Mouse (Mus musculus) E14TG2a.4 (cell line): ENCODE measurements around the gene Zc3h18.

ENCODE experiments used
- H3K27me3 ChIP-seq: 2 replicates; pipeline ENCODE4 v1.6.1; 2014; ENCODE audit warnings: low read length, control low read depth; ENCODE audit not compliant: insufficient read depth
- H3K36me3 ChIP-seq: 2 replicates; pipeline ENCODE4 v1.6.1; 2014; ENCODE audit warnings: low read length, control low read depth; ENCODE audit not compliant: insufficient read depth
- H3K4me1 ChIP-seq: replicated peaks from 2 replicates; pipeline ENCODE4 v1.6.1; 2014; ENCODE audit warnings: low read depth, low read length, control low read depth
- H3K4me3 ChIP-seq: replicated peaks from 2 replicates; pipeline ENCODE4 v1.5.1; 2014; ENCODE audit warnings: mild to moderate bottlenecking, low read length
- H3K9me3 ChIP-seq: 2 replicates; pipeline ENCODE4 v1.6.1; 2014; ENCODE audit warnings: low read length, control low read depth
- CTCF ChIP-seq: conservative IDR thresholded peaks from 2 replicates; pipeline ENCODE4 v1.5.1; 2014; ENCODE audit warnings: low read length
- NANOG ChIP-seq: IDR thresholded peaks from 2 replicates; pipeline ENCODE4 v1.6.1; 2014; ENCODE audit warnings: borderline replicate concordance, low read length, mixed read lengths
- POU5F1 ChIP-seq: IDR thresholded peaks from 2 replicates; pipeline ENCODE4 v1.6.1; 2014; ENCODE audit warnings: low read length, borderline replicate concordance

The Zc3h18 gene

GRCm38 (mm10) chr8:122368494-122368893 is 7.9 kb upstream of the Zc3h18 start:
- TF ChIP-seq POU5F1 (no peak), NANOG (no peak), CTCF (no peak)
- Histone ChIP-seq H3K9me3 (peaks cover 4% of the 10 kb centered on the region; the same call in 1 of the 2 replicates), H3K36me3 (no peaks in the 10 kb centered on the region), H3K4me1 (peaks cover 9% of the 10 kb centered on the region; the same call in 1 of the 2 replicates), H3K4me3 (no peak overlapping the region), H3K27me3 (0 out of 2 replicates have a peak, but pooled peaks cover 2% of the 10 kb centered on the region)

- TF ChIP-seq CTCF (peak; percentile 80), NANOG (no peak), POU5F1 (no peak)
Measured at GRCm38 (mm10) chr8:122369665-122370064, 6.7 kb upstream of the Zc3h18 start.

GRCm38 (mm10) chr8:122371706-122372105 is 4.7 kb upstream of the Zc3h18 start:
- peaks cover 18% of the 10 kb centered on the region for H3K4me1 ChIP-seq
- no peaks in the 10 kb centered on the region for H3K36me3 ChIP-seq
- H3K4me3 ChIP-seq = no peak overlapping the region
- no peak for TF ChIP-seq CTCF
- TF ChIP-seq POU5F1 = no peak
- TF ChIP-seq NANOG = no peak
- no peaks in the 10 kb centered on the region for H3K9me3 ChIP-seq
- no peaks in the 10 kb centered on the region for H3K27me3 ChIP-seq

More at GRCm38 (mm10) chr8:122369665-122370064, 6.7 kb upstream of the Zc3h18 start:
- no peaks in the 10 kb centered on the region for H3K36me3 ChIP-seq
- no peaks in the 10 kb centered on the region for H3K27me3 ChIP-seq
- H3K4me1 ChIP-seq = peaks cover 8% of the 10 kb centered on the region; the same call in 1 of the 2 replicates
- H3K4me3 ChIP-seq = no peak overlapping the region
- peaks cover 4% of the 10 kb centered on the region; the same call in 1 of the 2 replicates for H3K9me3 ChIP-seq

DNA sequence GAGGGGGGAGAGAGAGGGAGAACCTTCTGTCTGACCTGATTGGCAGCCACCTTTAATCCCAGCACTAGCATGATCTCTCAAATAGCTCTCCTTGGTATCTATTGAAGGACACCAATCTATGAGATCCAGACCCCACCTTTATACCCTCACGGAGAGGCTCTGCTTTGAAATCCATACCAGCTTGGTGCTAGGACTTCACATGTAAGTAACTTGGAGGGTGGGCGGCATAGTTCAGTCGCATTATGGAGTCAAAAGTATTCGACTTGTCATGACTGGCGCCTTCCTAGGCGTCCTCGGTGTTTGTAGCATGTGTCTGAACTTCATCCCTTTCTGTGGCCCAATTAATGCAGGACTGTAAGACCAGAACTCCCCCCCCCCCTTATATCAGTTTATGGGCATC is 1.1 kb upstream of the Zc3h18 start:
- peaks cover 29% of the 10 kb centered on the region for H3K36me3 ChIP-seq
- peak overlapping the region; percentile 94 for H3K4me3 ChIP-seq
- no peaks in the 10 kb centered on the region for H3K9me3 ChIP-seq
- H3K27me3 ChIP-seq = no peaks in the 10 kb centered on the region
- H3K4me1 ChIP-seq = peaks cover 27% of the 10 kb centered on the region
- TF ChIP-seq CTCF (no peak), POU5F1 (no peak), NANOG (no peak)

- Histone ChIP-seq H3K9me3 (no peaks in the 10 kb centered on the region), H3K27me3 (no peaks in the 10 kb centered on the region), H3K36me3 (peaks cover 34% of the 10 kb centered on the region), H3K4me1 (peaks cover 27% of the 10 kb centered on the region), H3K4me3 (peak overlapping the region; percentile 94)
- TF ChIP-seq POU5F1 (no peak), NANOG (no peak), CTCF (no peak)
Measured at GRCm38 (mm10) chr8:122375751-122376364, 551 bp upstream of the Zc3h18 start.

DNA sequence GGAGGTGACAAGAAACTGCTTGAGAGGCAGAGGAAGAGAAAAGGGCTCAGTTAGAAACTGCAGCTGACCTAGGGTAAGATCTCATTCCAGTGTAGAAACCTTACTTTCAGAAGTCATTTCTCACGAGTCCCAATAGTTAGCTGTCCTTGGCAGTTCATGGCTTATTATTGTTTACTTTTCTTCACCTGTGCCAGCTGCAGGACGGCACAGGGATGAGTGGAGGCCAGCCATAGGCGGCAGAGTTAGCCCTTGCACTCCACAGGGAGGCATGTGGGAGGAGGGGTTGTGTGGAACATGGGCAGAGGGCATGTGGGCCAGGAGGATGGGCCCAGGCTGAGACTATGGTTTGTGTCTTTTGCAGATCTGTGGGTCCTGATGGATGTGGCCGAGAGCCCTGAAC is 6.6 kb downstream of the Zc3h18 start:
- Histone ChIP-seq H3K36me3 (peaks cover 94% of the 10 kb centered on the region), H3K4me1 (peaks cover 6% of the 10 kb centered on the region), H3K9me3 (no peaks in the 10 kb centered on the region), H3K27me3 (no peaks in the 10 kb centered on the region), H3K4me3 (no peak overlapping the region)
- TF ChIP-seq CTCF (no peak), POU5F1 (no peak), NANOG (no peak)

- Histone ChIP-seq H3K4me1 (peaks cover 11% of the 10 kb centered on the region), H3K27me3 (no peaks in the 10 kb centered on the region), H3K4me3 (no peak overlapping the region), H3K9me3 (no peaks in the 10 kb centered on the region), H3K36me3 (peaks cover 99% of the 10 kb centered on the region)
- peak; percentile 33 for TF ChIP-seq CTCF
- no peak for TF ChIP-seq NANOG
Measured at GRCm38 (mm10) chr8:122389357-122389756, 12.9 kb downstream of the Zc3h18 start.

- no peaks in the 10 kb centered on the region for H3K27me3 ChIP-seq
- H3K4me1 ChIP-seq = peaks cover 11% of the 10 kb centered on the region
- no peaks in the 10 kb centered on the region for H3K9me3 ChIP-seq
- H3K36me3 ChIP-seq = peaks cover 99% of the 10 kb centered on the region
- H3K4me3 ChIP-seq = no peak overlapping the region
- TF ChIP-seq NANOG = no peak
- no peak for TF ChIP-seq CTCF
- no peak for TF ChIP-seq POU5F1
Measured at GRCm38 (mm10) chr8:122390758-122391157, 14.3 kb downstream of the Zc3h18 start.

GRCm38 (mm10) chr8:122393717-122394116 is 17.3 kb downstream of the Zc3h18 start:
- Histone ChIP-seq H3K4me3 (no peak overlapping the region), H3K9me3 (no peaks in the 10 kb centered on the region), H3K27me3 (no peaks in the 10 kb centered on the region), H3K36me3 (peaks cover 95% of the 10 kb centered on the region), H3K4me1 (peaks cover 27% of the 10 kb centered on the region)
- no peak for TF ChIP-seq CTCF
- TF ChIP-seq NANOG = no peak
- no peak for TF ChIP-seq POU5F1
